Comparison of ENCODE assay signal across 8 mouse cellular contexts in genomic region chr13:61803763-61804162, GRCm38 (mm10).
A peak's percentile ranks its signal among the peaks of the same experiment; 100 is the strongest.
DNase-seq lines count a peak whose midpoint lies in the region; ATAC-seq and TF ChIP-seq lines count a peak whose summit lies in the region.
"Not testable (repeated sequence)": the region's sequence is repeated elsewhere in the genome, so short reads cannot be mapped to it uniquely, and the experiment has no call there.

No protein-coding gene starts in this region.

- not testable (repeated sequence) for TF ChIP-seq EP300 in stomach, postnatal 0 days (optimal IDR thresholded peaks at IDR 0.05)

- not testable (repeated sequence) for H3K4me1 ChIP-seq in forebrain, embryonic 11.5 days (replicated peaks; ENCODE audit: control insufficient read depth, insufficient read depth, low read length); heart, embryonic 13.5 days; intestine, embryonic 14.5 days (replicated peaks; ENCODE audit: control insufficient read depth, insufficient read depth, low read length); limb, embryonic 12.5 days (replicated peaks); lung, embryonic 16.5 days (replicated peaks; ENCODE audit: control insufficient read depth, insufficient read depth, low read length); midbrain, postnatal 0 days (ENCODE audit: insufficient read depth, low read length); stomach, postnatal 0 days (replicated peaks; ENCODE audit: control insufficient read depth, insufficient read depth)

- not testable (repeated sequence) for DNase-seq in forebrain, embryonic 11.5 days (ENCODE audit: low spot score); intestine, embryonic 14.5 days (ENCODE audit: low spot score); midbrain, postnatal 0 days (ENCODE audit: low spot score); stomach, postnatal 0 days (ENCODE audit: low spot score)

- H3K9me3 ChIP-seq in forebrain, embryonic 11.5 days (ENCODE audit: control insufficient read depth, low read length); heart, embryonic 13.5 days; intestine, embryonic 14.5 days (ENCODE audit: control insufficient read depth, low read length); limb, embryonic 12.5 days; lung, embryonic 16.5 days (ENCODE audit: control insufficient read depth, low read length); midbrain, postnatal 0 days (ENCODE audit: low read length); stomach, postnatal 0 days (ENCODE audit: control insufficient read depth, low read length): not testable (repeated sequence)

- not testable (repeated sequence) for H3K9ac ChIP-seq in forebrain, embryonic 11.5 days (ENCODE audit: low read length); intestine, embryonic 14.5 days (ENCODE audit: low read length); limb, embryonic 12.5 days (replicated peaks); midbrain, postnatal 0 days (replicated peaks; ENCODE audit: low read length, poor library complexity, severe bottlenecking)
- H3K9ac ChIP-seq in heart, embryonic 13.5 days, result peak overlapping the region; percentile 90; the same call in 1 of the 2 replicates
- 0 out of 2 replicates have a peak overlapping the region, but pooled peaks have one; percentile 35 for H3K9ac ChIP-seq in lung, embryonic 16.5 days (ENCODE audit: low read length)
- H3K9ac ChIP-seq in stomach, postnatal 0 days (ENCODE audit: low read length), result peak overlapping the region; percentile 67; the same call in 1 of the 2 replicates

- peak overlapping the region; percentile 39; the same call in 1 of the 2 replicates for H3K4me3 ChIP-seq in forebrain, embryonic 11.5 days (ENCODE audit: low read depth, low read length)
- peak overlapping the region; percentile 80 for H3K4me3 ChIP-seq in heart, embryonic 13.5 days
- peak overlapping the region; percentile 60 for H3K4me3 ChIP-seq in intestine, embryonic 14.5 days (ENCODE audit: low read depth, low read length)
- H3K4me3 ChIP-seq in limb, embryonic 12.5 days (replicated peaks), result peak overlapping the region; percentile 54
- peak overlapping the region; percentile 66 for H3K4me3 ChIP-seq in lung, embryonic 16.5 days (ENCODE audit: low read length)
- H3K4me3 ChIP-seq in midbrain, postnatal 0 days (ENCODE audit: low read depth, low read length), result peak overlapping the region; percentile 47
- peak overlapping the region; percentile 56 for H3K4me3 ChIP-seq in stomach, postnatal 0 days (ENCODE audit: low read depth, low read length)

- H3K27me3 ChIP-seq in forebrain, embryonic 11.5 days (ENCODE audit: control insufficient read depth, insufficient read depth, low read length); heart, embryonic 13.5 days (replicated peaks); intestine, embryonic 14.5 days (replicated peaks; ENCODE audit: control insufficient read depth, insufficient read depth, low read length); limb, embryonic 12.5 days; lung, embryonic 16.5 days (ENCODE audit: control insufficient read depth, insufficient read depth, low read depth, low read length); midbrain, postnatal 0 days (ENCODE audit: insufficient read depth, low read length); stomach, postnatal 0 days (ENCODE audit: control insufficient read depth, insufficient read depth, low read length): not testable (repeated sequence)

- not testable (repeated sequence) for H3K36me3 ChIP-seq in forebrain, embryonic 11.5 days (ENCODE audit: control insufficient read depth, insufficient read depth, low read length); heart, embryonic 13.5 days; intestine, embryonic 14.5 days (ENCODE audit: control insufficient read depth, insufficient read depth, low read length); limb, embryonic 12.5 days; lung, embryonic 16.5 days (ENCODE audit: control insufficient read depth, insufficient read depth, low read length); midbrain, postnatal 0 days (ENCODE audit: insufficient read depth, low read length); stomach, postnatal 0 days (ENCODE audit: control insufficient read depth, insufficient read depth, low read length)

- not testable (repeated sequence) for TF ChIP-seq CTCF in midbrain, postnatal 0 days (IDR thresholded peaks at IDR 0.05); stomach, postnatal 0 days (IDR thresholded peaks at IDR 0.05; ENCODE audit: low read depth)

- H3K4me2 ChIP-seq in forebrain, embryonic 11.5 days (ENCODE audit: low read depth, low read length, severe bottlenecking), result peak overlapping the region; percentile 31; the same call in 1 of the 2 replicates
- H3K4me2 ChIP-seq in heart, embryonic 13.5 days, result peak overlapping the region; percentile 71
- peak overlapping the region; percentile 48 for H3K4me2 ChIP-seq in intestine, embryonic 14.5 days (ENCODE audit: low read length)
- H3K4me2 ChIP-seq in limb, embryonic 12.5 days, result peak overlapping the region; percentile 52
- H3K4me2 ChIP-seq in lung, embryonic 16.5 days (ENCODE audit: low read depth, low read length), result peak overlapping the region; percentile 51
- peak overlapping the region; percentile 50 for H3K4me2 ChIP-seq in midbrain, postnatal 0 days (ENCODE audit: low read depth, low read length, poor library complexity, severe bottlenecking)
- H3K4me2 ChIP-seq in stomach, postnatal 0 days (replicated peaks; ENCODE audit: low read depth), result peak overlapping the region; percentile 56

- not testable (repeated sequence) for H3K27ac ChIP-seq in forebrain, embryonic 11.5 days (ENCODE audit: low read depth, low read length); heart, embryonic 13.5 days (replicated peaks); intestine, embryonic 14.5 days (ENCODE audit: low read depth); limb, embryonic 12.5 days; lung, embryonic 16.5 days (ENCODE audit: low read length); midbrain, postnatal 0 days (ENCODE audit: low read depth, low read length); stomach, postnatal 0 days (replicated peaks)

- peak; percentile 39 for ATAC-seq in activated CD4-positive, CD25-positive, alpha-beta regulatory T cell, adult 4 months
- ATAC-seq in forebrain, embryonic 11.5 days (replicated peaks; ENCODE audit: low FRiP score); heart, embryonic 13.5 days (ENCODE audit: extremely low read depth, insufficient number of reproducible peaks, low FRiP score, low TSS enrichment); intestine, embryonic 14.5 days (replicated peaks; ENCODE audit: low FRiP score, low TSS enrichment, low read depth); limb, embryonic 12.5 days (ENCODE audit: insufficient number of reproducible peaks, insufficient read depth, low FRiP score, low TSS enrichment, low read depth); lung, embryonic 16.5 days (ENCODE audit: low read depth); midbrain, postnatal 0 days (ENCODE audit: low FRiP score); stomach, postnatal 0 days (ENCODE audit: low FRiP score, low TSS enrichment): not testable (repeated sequence)

- WGBS in forebrain, embryonic 11.5 days, result 32% methylated on average over 5 of the region's 5 CpGs
- 18% methylated on average over 5 of the region's 5 CpGs for WGBS in heart, embryonic 13.5 days
- WGBS in intestine, embryonic 14.5 days, result 17% methylated on average over 5 of the region's 5 CpGs
- WGBS in limb, embryonic 12.5 days, result 32% methylated on average over 5 of the region's 5 CpGs
- 18% methylated on average over 5 of the region's 5 CpGs for WGBS in lung, embryonic 16.5 days
- WGBS in midbrain, postnatal 0 days, result 21% methylated on average over 5 of the region's 5 CpGs
- 18% methylated on average over 5 of the region's 5 CpGs for WGBS in stomach, postnatal 0 days
